Mouse (Mus musculus): ENCODE results near the gene Col6a4.

GRCm38 (mm10) chr9:106073956-106074355 lies 22.6 kb downstream of the Col6a4 start:
- TF ChIP-seq POLR2A (IDR thresholded peaks at IDR 0.05; ENCODE audit: extremely low read depth, insufficient read depth, low read length) (no peak), CTCF (IDR thresholded peaks at IDR 0.05; ENCODE audit: extremely low read depth, insufficient read depth, low read length) (no peak)

Data from cortical plate, adult 2 months (tissue).